Mouse (Mus musculus) embryonic facial prominence, embryonic 11.5 days (tissue): ENCODE results near the gene Pitpnm3. TPM values are rescaled to one million over a fixed set of nuclear protein-coding genes. Genes with fewer than 3 reads are reported as not detected.

Experiments used
- ATAC-seq: fragments of 200-750 bp; cut with Nextera tagmentation; replicated peaks from 2 replicates; pipeline ENCODE4 v1.8.0; 2017; ENCODE audit warnings: low read depth; ENCODE audit not compliant: insufficient number of reproducible peaks, low FRiP score, low TSS enrichment
- DNase-seq: peaks from one replicate; pipeline ENCODE4 v3.0.0-alpha.2; 2015; ENCODE audit warnings: low spot score
- H3K27ac ChIP-seq: fragments of 300-500 bp; sonication (generic); replicated peaks from 2 replicates; pipeline ENCODE4 v1.5.1; 2014; ENCODE audit warnings: mild to moderate bottlenecking, low read depth, low read length, control low read depth
- H3K27me3 ChIP-seq: fragments of 300-500 bp; sonication (generic); 2 replicates; pipeline ENCODE4 v1.6.1; 2014; ENCODE audit warnings: mild to moderate bottlenecking, low read length, moderate library complexity, mixed read lengths; ENCODE audit not compliant: control insufficient read depth, insufficient read depth
- H3K36me3 ChIP-seq: fragments of 300-500 bp; sonication (generic); replicated peaks from 2 replicates; pipeline ENCODE4 v1.6.1; 2014; ENCODE audit warnings: low read depth, mild to moderate bottlenecking, low read length, moderate library complexity, mixed read lengths; ENCODE audit not compliant: control insufficient read depth, insufficient read depth
- H3K4me1 ChIP-seq: fragments of 300-500 bp; sonication (generic); 2 replicates; pipeline ENCODE4 v1.6.1; 2014; ENCODE audit warnings: low read length, mixed read lengths; ENCODE audit not compliant: control insufficient read depth, insufficient read depth
- H3K4me2 ChIP-seq: fragments of 300-500 bp; sonication (generic); 2 replicates; pipeline ENCODE4 v1.6.1; 2014; ENCODE audit warnings: low read depth, mild to moderate bottlenecking, control low read depth, low read length, moderate library complexity
- H3K4me3 ChIP-seq: fragments of 300-500 bp; sonication (generic); 2 replicates; pipeline ENCODE4 v1.5.1; 2014; ENCODE audit warnings: low read depth, low read length, control low read depth
- H3K9ac ChIP-seq: fragments of 300-500 bp; sonication (generic); replicated peaks from 2 replicates; pipeline ENCODE4 v1.6.1; 2014; ENCODE audit warnings: mild to moderate bottlenecking, control low read depth, low read length
- H3K9me3 ChIP-seq: fragments of 300-500 bp; sonication (generic); replicated peaks from 2 replicates; pipeline ENCODE4 v1.6.1; 2016; ENCODE audit warnings: mild to moderate bottlenecking, low read length, inconsistent platforms, mixed read lengths; ENCODE audit not compliant: control insufficient read depth
- WGBS: fragments of 180-500 bp; shearing (Covaris S2); extraction: QIAGEN DNeasy Blood & Tissue Kit; methylation state at CpG from one replicate; pipeline ENCODE4 v1.1.7; 2014; 5-methylcytosine and 5-hydroxymethylcytosine counted together
- polyA plus RNA-seq: library from polyadenylated mRNA; unstranded; fragments of >200 nt; fragmentation: Nextera tagmentation; extraction: Ambion mirVana; gene quantifications from 2 replicates; pipeline ENCODE4 v1.2.1, GENCODE M21; 2014

Pitpnm3 gene
- polyA plus RNA-seq, 1 experiment from 2014 or later: 0.34 TPM

DNA sequence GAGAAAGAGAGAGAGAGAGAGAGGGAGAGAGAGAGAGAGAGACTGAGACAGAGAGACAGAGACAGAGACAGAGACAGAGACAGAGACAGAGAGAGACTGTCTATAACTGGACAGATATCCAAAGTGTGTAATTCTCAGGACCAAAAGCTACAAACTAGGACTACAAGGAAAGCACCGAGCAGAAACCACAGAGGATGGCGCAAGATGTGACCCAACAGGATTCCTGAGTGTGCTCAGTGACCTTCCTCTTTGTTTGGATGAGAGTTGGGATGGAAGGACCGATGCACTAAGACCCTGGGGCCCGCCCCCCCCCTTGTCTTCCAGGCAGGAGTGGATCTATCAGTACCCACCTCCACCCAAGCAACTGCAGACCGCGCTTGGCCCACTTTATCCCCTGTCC lies 130.0 kb downstream of the Pitpnm3 start:
- H3K27me3 ChIP-seq: no peaks in the 10 kb centered on the region
- no peak overlapping the region for H3K9ac ChIP-seq
- DNase-seq: no peak
- no peak overlapping the region for H3K27ac ChIP-seq
- WGBS: 79% methylated on average over 6 of the region's 6 CpGs
- no peaks in the 10 kb centered on the region for H3K4me1 ChIP-seq
- no peak overlapping the region for H3K4me3 ChIP-seq
- H3K4me2 ChIP-seq: no peak overlapping the region
- H3K9me3 ChIP-seq: no peaks in the 10 kb centered on the region
- ATAC-seq: no peak
- H3K36me3 ChIP-seq: no peaks in the 10 kb centered on the region

DNA sequence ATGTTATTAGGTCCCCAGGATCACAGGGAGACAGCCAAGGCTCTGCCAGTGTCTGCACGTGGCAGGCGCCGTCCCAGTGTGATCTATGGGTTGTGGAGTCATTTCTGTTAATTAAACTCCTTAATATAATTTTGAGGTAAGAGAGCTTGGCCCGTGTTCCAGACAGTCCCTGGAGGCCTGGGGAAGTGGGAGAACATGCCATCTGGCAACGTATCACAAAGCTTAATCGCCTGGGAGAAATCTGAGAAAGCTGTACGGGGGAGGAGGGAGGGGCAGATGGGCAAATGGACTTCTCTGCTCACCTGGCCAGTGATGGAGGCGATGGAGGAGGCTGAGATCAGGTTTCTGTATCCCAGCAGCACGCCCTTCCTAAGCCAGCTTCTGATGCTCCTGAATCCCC lies 132.4 kb downstream of the Pitpnm3 start:
- ATAC-seq (no peak), DNase-seq (no peak)
- H3K4me2 ChIP-seq: no peak overlapping the region
- H3K9me3 ChIP-seq: no peaks in the 10 kb centered on the region
- no peaks in the 10 kb centered on the region for H3K27me3 ChIP-seq
- H3K9ac ChIP-seq: no peak overlapping the region
- no peaks in the 10 kb centered on the region for H3K36me3 ChIP-seq
- no peak overlapping the region for H3K4me3 ChIP-seq
- no peaks in the 10 kb centered on the region for H3K4me1 ChIP-seq
- WGBS: 47% methylated on average over 9 of the region's 9 CpGs
- no peak overlapping the region for H3K27ac ChIP-seq

DNA sequence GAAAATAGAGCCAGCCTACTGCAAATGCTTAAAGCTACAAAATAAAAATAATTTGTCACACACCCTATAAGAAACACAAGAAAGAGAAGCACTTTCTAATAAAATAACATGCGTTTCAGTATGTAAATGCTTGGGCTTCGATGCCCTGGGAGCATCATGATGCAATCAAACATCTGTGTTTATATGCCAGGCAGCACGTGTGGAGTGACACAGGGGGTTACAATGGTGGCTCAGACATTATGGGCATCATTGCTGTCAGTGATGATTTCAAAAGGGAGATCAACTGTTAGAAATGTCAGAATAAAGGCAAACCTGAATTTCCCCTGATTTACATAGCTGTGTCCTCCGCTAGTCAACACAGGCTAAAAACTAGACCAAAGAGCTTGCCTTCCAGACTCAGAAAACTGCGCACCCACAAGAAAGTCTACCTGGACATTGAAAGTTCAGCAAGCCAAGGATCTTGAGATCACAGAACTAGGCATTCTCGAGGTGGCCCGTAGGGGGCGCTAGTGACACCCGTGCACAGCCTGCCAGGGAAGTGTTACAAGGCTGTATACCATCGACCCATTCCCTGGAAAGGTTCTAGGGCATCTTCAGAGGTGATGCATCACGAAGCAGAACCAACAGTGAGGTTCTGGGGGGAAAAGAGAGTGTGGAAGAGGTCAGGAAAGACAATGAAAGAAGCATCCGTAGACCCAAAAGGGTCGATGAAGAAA lies 133.3 kb downstream of the Pitpnm3 start:
- Histone ChIP-seq H3K27ac (no peak overlapping the region), H3K4me3 (no peak overlapping the region), H3K27me3 (no peaks in the 10 kb centered on the region), H3K9ac (no peak overlapping the region), H3K4me1 (no peaks in the 10 kb centered on the region), H3K36me3 (no peaks in the 10 kb centered on the region), H3K4me2 (no peak overlapping the region), H3K9me3 (no peaks in the 10 kb centered on the region)
- ATAC-seq: no peak
- no peak for DNase-seq
- WGBS: 51% methylated on average over 13 of the region's 13 CpGs

DNA sequence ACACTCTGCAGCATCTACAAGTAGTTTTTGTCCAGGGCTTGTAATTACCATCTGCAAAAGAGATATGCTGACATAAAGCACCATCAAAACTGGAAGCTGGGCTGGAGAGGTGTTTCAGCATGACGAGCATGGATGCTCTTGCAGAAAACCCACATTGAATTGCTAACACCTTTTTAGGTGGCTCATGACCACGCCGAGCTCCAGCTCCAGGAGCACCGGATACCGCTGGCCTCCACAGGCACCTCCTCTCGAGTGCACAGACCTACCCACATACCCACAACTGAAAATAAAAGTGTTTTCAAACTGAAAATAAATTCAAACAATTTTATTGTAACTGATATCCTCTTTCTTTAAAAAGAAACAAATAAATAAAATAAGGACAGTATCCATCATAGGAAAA lies 135.4 kb downstream of the Pitpnm3 start:
- Histone ChIP-seq H3K27me3 (no peaks in the 10 kb centered on the region), H3K9ac (no peak overlapping the region), H3K27ac (no peak overlapping the region), H3K36me3 (no peaks in the 10 kb centered on the region), H3K9me3 (no peaks in the 10 kb centered on the region), H3K4me1 (no peaks in the 10 kb centered on the region; the same call in 1 of the 2 replicates), H3K4me3 (no peak overlapping the region), H3K4me2 (no peak overlapping the region)
- WGBS: 88% methylated on average over 6 of the region's 6 CpGs
- ATAC-seq: no peak
- no peak for DNase-seq

Other genes with a start within 250 kb of the Pitpnm3 start
- 0.08 and 0.21 TPM in 2 replicates for gene Aipl1, start 98.3 kb downstream of the Pitpnm3 start, polyA plus RNA-seq
- gene Pimreg, start 93.7 kb downstream of the Pitpnm3 start, polyA plus RNA-seq: 182 and 186 TPM in 2 replicates
- 0.10 TPM in 1 of 2 replicates, not detected in the other for gene Gm43951, start 71.1 kb upstream of the Pitpnm3 start, polyA plus RNA-seq
- gene 4933427D14Rik, start 71.7 kb upstream of the Pitpnm3 start, polyA plus RNA-seq: 11.0 and 14.9 TPM in 2 replicates
- gene Txndc17, start 71.8 kb upstream of the Pitpnm3 start, polyA plus RNA-seq: 175 and 192 TPM in 2 replicates
- 52.4 and 55.5 TPM in 2 replicates for gene Med31, start 79.8 kb upstream of the Pitpnm3 start, polyA plus RNA-seq
- gene Slc13a5, start 131.4 kb upstream of the Pitpnm3 start, polyA plus RNA-seq: 0.25 TPM in 1 of 2 replicates, not detected in the other
- gene Xaf1, start 165.9 kb upstream of the Pitpnm3 start, polyA plus RNA-seq: 1.2 TPM in 2 replicates
- gene Fbxo39, start 178.7 kb upstream of the Pitpnm3 start, polyA plus RNA-seq: not detected in 2 replicates
- 6.3 and 6.4 TPM in 2 replicates for gene Tekt1, start 226.7 kb upstream of the Pitpnm3 start, polyA plus RNA-seq